Mouse (Mus musculus) liver, embryonic 16.5 days (tissue): ENCODE measurements at regions not wholly inside any gene's neighbourhood (a gene's known extent, or its start where the extent isn't known, plus 50 kb on each side); places are given as distances from the start of the nearest gene placed in this dataset.
A peak's percentile ranks its signal among the peaks of the same experiment; 100 is the strongest.

Experiments
- ATAC-seq: fragments of 200-750 bp; cut with Nextera tagmentation; 2 replicates; pipeline ENCODE4 v1.8.0; 2017; ENCODE audit warnings: low read depth, mild to moderate bottlenecking, moderate number of reproducible peaks, moderate library complexity
- H3K27ac ChIP-seq: fragments of 300-500 bp; sonication (generic); 2 replicates; pipeline ENCODE4 v1.5.1; 2014; ENCODE audit warnings: mild to moderate bottlenecking, low read length
- H3K27me3 ChIP-seq: fragments of 300-500 bp; sonication (generic); 2 replicates; pipeline ENCODE4 v1.6.1; 2014; ENCODE audit warnings: low read depth, low read length, mixed read lengths; ENCODE audit not compliant: control insufficient read depth, insufficient read depth
- H3K36me3 ChIP-seq: fragments of 300-500 bp; sonication (generic); 2 replicates; pipeline ENCODE4 v1.6.1; 2014; ENCODE audit warnings: mild to moderate bottlenecking; ENCODE audit not compliant: control insufficient read depth, insufficient read depth
- H3K4me1 ChIP-seq: fragments of 300-500 bp; sonication (generic); 2 replicates; pipeline ENCODE4 v1.6.1; 2014; ENCODE audit warnings: low read depth, low read length, mixed read lengths; ENCODE audit not compliant: control insufficient read depth
- H3K4me2 ChIP-seq: fragments of 300-500 bp; sonication (generic); 2 replicates; pipeline ENCODE4 v1.6.1; 2014; ENCODE audit warnings: low read depth, low read length, mixed read lengths
- H3K4me3 ChIP-seq: fragments of 300-500 bp; sonication (generic); 2 replicates; pipeline ENCODE4 v1.5.1; 2014; ENCODE audit warnings: low read depth, mild to moderate bottlenecking, low read length
- H3K9ac ChIP-seq: fragments of 300-500 bp; sonication (generic); 2 replicates; pipeline ENCODE4 v1.6.1; 2014; ENCODE audit warnings: low read depth, low read length
- H3K9me3 ChIP-seq: fragments of 300-500 bp; sonication (generic); replicated peaks from 2 replicates; pipeline ENCODE4 v1.6.1; 2016; ENCODE audit warnings: low read length; ENCODE audit not compliant: control insufficient read depth
- WGBS: fragments of 180-500 bp; shearing (Covaris S2); extraction: QIAGEN DNeasy Blood & Tissue Kit; methylation state at CpG from one replicate; pipeline ENCODE4 v1.1.7; 2014; ENCODE audit not compliant: insufficient replicate concordance; 5-methylcytosine and 5-hydroxymethylcytosine counted together

DNA sequence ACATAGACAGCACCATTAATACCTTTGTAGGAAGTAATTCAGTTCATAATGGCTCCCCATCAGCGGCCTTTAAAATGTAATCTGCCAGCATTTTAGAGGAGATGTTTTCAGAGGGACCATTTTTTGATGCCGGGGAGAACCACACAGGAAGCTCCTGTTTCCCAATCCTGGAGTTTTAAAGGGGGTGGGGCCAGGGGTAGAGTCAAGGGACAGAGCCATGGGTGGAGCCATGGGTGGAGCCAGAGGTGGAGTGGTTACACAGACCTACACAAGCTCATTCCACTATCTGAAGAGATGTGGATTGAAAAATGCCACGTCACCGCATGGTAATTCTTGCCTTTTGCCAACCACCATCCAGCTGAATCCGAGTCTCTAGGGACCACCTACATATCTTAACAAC, 67.1 kb upstream of the Plcl2 start:
- Histone ChIP-seq H3K36me3 (no peaks in the 10 kb centered on the region), H3K27me3 (no peaks in the 10 kb centered on the region), H3K4me3 (no peak overlapping the region), H3K27ac (no peak overlapping the region), H3K4me1 (peaks cover 5% of the 10 kb centered on the region), H3K9me3 (no peaks in the 10 kb centered on the region), H3K9ac (no peak overlapping the region), H3K4me2 (no peak overlapping the region)
- peak; percentile 43; the same call in 1 of the 2 replicates for ATAC-seq
- 68% methylated on average over 5 of the region's 5 CpGs for WGBS

DNA sequence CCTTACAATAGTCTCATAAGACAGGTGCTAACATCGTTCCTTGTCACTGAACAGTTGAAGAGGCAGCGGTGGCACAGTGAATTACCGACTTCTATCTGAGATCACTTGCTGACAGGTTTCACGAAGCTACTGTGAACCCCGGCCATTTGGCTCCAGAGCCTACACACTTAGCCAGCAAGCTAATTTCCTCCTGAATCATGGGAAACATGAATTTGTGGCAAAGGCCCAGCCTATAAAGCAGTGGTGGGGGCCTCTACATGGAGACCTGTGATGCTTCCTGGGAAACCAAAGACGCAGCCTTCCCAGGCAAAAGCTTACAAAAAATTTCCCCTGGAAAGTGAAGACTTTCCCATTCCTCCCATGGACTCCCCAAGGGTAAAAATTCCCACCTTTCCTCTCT, 66.3 kb upstream of the Plcl2 start:
- H3K4me1 ChIP-seq = peaks cover 5% of the 10 kb centered on the region
- H3K4me2 ChIP-seq = no peak overlapping the region
- no peak overlapping the region for H3K4me3 ChIP-seq
- no peaks in the 10 kb centered on the region for H3K36me3 ChIP-seq
- WGBS = 76% methylated on average over 6 of the region's 6 CpGs
- no peak for ATAC-seq
- H3K27me3 ChIP-seq = no peaks in the 10 kb centered on the region
- H3K9ac ChIP-seq = no peak overlapping the region
- no peak overlapping the region for H3K27ac ChIP-seq
- no peaks in the 10 kb centered on the region for H3K9me3 ChIP-seq

DNA sequence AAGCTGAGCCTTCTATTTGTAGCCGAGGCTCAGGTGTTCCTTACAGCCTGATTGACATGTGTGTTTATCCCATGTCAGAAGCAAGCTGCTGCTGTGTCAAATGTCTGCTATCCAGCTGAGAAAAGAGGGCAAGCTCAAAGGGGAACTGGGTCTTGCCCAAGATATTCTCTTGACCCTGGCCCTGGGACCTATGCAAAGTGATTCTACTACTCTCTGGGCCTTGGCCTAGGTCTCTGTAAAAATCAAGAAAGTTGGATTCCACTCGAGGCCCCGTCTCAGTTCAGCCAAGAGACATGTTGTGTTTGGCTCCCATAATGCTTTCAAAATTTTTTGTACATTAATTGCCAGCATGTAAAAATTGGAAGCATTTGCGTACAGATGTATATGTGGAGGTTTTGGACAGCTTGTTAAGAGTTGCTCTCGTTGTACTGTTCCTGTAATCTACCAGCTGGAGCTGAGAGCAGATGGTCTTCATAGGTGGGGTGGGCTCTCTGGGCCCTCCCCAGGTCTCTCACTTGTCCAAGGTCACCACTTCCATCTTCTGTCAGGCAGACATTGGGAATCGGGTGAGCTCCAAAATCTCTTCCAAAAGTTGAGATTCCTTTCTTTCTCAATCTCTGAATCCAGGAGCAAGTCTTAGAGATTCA, 65.7 kb upstream of the Plcl2 start:
- WGBS = 63% methylated on average over 6 of the region's 6 CpGs
- no peak overlapping the region for H3K4me2 ChIP-seq
- H3K9me3 ChIP-seq = no peaks in the 10 kb centered on the region
- no peak overlapping the region for H3K9ac ChIP-seq
- H3K4me3 ChIP-seq = no peak overlapping the region
- no peaks in the 10 kb centered on the region for H3K27me3 ChIP-seq
- peaks cover 5% of the 10 kb centered on the region for H3K4me1 ChIP-seq
- H3K27ac ChIP-seq = no peak overlapping the region
- no peaks in the 10 kb centered on the region for H3K36me3 ChIP-seq
- ATAC-seq = no peak

DNA sequence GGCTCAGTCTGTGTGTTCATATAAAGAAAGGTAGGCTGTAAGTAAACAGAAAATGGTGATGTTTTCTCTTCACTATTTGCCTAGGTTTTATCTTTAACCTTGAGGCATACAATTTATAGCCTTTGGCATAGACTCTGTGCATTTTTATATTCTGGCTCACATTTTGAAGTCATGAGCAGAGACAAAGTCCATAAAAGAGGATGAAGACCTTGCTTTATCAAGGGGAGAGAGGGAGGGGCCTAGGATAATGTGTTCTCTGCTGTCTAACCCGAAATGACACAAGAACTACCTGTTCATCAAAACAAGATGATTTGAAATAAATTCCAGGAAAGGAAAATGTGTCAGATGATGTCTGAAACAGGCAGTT, 65.2 kb upstream of the Plcl2 start:
- Histone ChIP-seq H3K27ac (no peak overlapping the region), H3K4me1 (peaks cover 5% of the 10 kb centered on the region), H3K4me2 (no peak overlapping the region), H3K9ac (no peak overlapping the region), H3K9me3 (no peaks in the 10 kb centered on the region), H3K4me3 (no peak overlapping the region), H3K27me3 (no peaks in the 10 kb centered on the region), H3K36me3 (no peaks in the 10 kb centered on the region)
- no peak for ATAC-seq
- 45% methylated on average over 1 of the region's 1 CpGs for WGBS

DNA sequence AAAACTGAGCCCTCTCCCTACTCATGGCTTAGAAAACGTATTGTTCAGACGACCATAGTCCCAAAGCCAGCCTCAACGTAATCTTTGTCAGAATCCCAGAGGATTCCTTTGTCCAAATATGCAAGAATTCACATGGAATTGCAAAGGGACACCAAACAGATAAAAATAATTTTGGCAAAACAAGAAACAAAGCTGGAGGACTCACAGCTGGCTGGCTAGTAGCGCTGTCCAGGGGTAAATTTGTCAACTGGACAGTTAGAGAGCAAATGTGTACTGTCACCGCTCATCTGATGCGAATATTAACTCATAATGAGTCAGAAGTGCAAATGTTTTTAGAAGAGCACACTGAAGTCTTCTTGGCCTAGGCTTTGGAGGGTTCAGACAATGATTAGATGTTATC, 60.5 kb upstream of the Plcl2 start:
- Histone ChIP-seq H3K9me3 (no peaks in the 10 kb centered on the region), H3K27ac (no peak overlapping the region), H3K27me3 (no peaks in the 10 kb centered on the region), H3K4me2 (no peak overlapping the region), H3K36me3 (no peaks in the 10 kb centered on the region), H3K4me3 (no peak overlapping the region), H3K9ac (no peak overlapping the region), H3K4me1 (no peaks in the 10 kb centered on the region)
- WGBS = 62% methylated on average over 6 of the region's 6 CpGs
- ATAC-seq = no peak

DNA sequence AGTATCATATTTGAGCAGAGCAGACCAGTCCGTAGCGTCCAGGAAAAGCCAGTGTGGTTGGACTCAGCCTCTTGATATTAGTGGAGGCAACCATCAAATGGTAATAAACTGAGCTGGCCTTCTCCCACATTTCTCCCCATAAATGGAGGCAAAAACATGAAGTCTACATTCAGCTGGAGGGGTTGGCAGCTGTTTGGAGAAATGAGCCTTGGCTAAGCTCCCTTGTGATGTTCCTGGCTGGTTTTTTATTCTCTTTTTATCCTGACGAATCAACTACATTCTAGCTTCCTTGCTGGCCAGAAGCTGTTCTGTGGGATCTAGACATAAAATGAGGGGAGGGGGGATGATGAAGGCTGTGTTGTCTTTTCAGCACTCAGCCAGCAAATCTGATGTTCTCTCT, 57.6 kb upstream of the Plcl2 start:
- no peaks in the 10 kb centered on the region for H3K27me3 ChIP-seq
- WGBS = 71% methylated on average over 3 of the region's 3 CpGs
- H3K9ac ChIP-seq = no peak overlapping the region
- no peak for ATAC-seq
- H3K4me1 ChIP-seq = no peaks in the 10 kb centered on the region
- no peak overlapping the region for H3K27ac ChIP-seq
- no peaks in the 10 kb centered on the region for H3K9me3 ChIP-seq
- H3K4me3 ChIP-seq = no peak overlapping the region
- no peaks in the 10 kb centered on the region for H3K36me3 ChIP-seq
- no peak overlapping the region for H3K4me2 ChIP-seq

DNA sequence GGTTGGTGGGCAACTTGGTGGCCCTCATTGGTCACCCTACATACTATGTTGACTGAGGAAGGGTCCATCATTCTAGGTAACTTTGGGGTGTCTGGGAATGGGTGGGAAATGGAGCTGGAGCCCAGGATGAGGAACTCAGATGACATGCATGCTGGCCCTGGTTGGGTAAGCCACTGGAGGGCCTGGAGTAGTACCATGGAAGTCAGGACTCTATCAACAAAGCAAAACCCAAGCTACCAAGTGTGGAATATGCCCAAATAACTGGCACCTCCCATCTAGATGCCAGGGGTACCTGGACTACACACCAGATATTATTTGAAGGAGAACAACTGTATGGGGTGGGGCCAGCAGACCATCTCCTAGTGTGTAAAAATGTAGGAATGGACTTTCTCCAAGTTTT, 55.7 kb upstream of the Plcl2 start:
- H3K4me3 ChIP-seq = no peak overlapping the region
- no peak overlapping the region for H3K27ac ChIP-seq
- H3K4me2 ChIP-seq = no peak overlapping the region
- H3K36me3 ChIP-seq = no peaks in the 10 kb centered on the region
- no peaks in the 10 kb centered on the region; the same call in 1 of the 2 replicates for H3K4me1 ChIP-seq
- no peaks in the 10 kb centered on the region for H3K27me3 ChIP-seq
- ATAC-seq = no peak
- H3K9me3 ChIP-seq = no peaks in the 10 kb centered on the region
- no peak overlapping the region for H3K9ac ChIP-seq

DNA sequence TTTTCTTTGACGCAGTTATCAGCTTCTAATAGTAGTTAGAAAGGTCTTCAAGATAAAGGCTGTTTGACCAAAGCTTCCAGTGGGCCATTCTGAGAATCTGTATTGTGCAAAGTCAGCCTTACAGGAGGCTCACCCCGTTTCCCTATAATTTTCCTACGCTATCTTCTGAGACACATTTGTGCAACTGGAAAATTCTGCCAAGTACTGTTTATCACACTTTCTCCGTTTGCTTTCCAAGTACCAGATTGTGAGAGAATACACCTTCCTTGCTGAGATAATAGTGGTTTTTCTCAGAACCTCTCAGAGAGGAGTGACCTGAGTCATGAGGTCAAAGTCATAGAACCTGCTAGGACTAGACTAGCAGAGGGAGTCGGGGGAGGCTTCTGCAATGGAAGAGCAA, 55.2 kb upstream of the Plcl2 start:
- H3K4me3 ChIP-seq = no peak overlapping the region

DNA sequence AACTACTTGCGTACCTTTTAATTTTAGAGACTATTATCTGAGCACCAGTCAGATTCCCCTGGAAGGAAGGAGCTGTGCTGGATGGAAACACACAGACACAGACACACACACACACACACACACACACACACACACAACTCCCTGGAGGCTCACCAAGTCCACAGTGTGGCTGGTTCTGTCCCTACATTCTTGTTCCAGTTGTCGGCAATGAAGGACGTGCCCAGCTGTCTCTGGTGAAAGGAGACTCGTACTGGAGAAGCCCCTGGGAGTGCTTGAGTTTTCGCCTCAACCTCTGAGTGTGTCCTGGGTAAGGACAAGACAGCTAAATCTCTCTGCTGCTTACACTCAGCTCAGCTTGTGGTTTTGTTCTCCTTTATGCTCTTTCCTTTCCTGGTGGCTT, 54.3 kb upstream of the Plcl2 start:
- WGBS = 78% methylated on average over 5 of the region's 5 CpGs
- Histone ChIP-seq H3K27ac (no peak overlapping the region), H3K9ac (no peak overlapping the region), H3K36me3 (no peaks in the 10 kb centered on the region), H3K4me1 (no peaks in the 10 kb centered on the region; the same call in 1 of the 2 replicates), H3K27me3 (no peaks in the 10 kb centered on the region), H3K4me2 (no peak overlapping the region), H3K9me3 (no peaks in the 10 kb centered on the region), H3K4me3 (no peak overlapping the region)
- ATAC-seq = no peak

More for the DNA sequence above, 55.2 kb upstream of the Plcl2 start:
- Histone ChIP-seq H3K4me2 (no peak overlapping the region), H3K9ac (no peak overlapping the region), H3K4me1 (no peaks in the 10 kb centered on the region; the same call in 1 of the 2 replicates), H3K27me3 (no peaks in the 10 kb centered on the region), H3K36me3 (no peaks in the 10 kb centered on the region), H3K27ac (no peak overlapping the region), H3K9me3 (no peaks in the 10 kb centered on the region)
- WGBS = 28% methylated on average over 5 of the region's 5 CpGs
- ATAC-seq = 0 out of 2 replicates have a peak, but pooled peaks have one; percentile 27
